Mouse (Mus musculus): Measurements from ENCODE around the gene Ppp1cc. TPM values are rescaled to one million over a fixed set of nuclear protein-coding genes. Genes with fewer than 3 reads are reported as not detected.
"Not testable (repeated sequence)": the region's sequence is repeated elsewhere in the genome, so short reads cannot be mapped to it uniquely, and the experiment has no call there.

Gene Ppp1cc
- polyA plus RNA-seq, 1 experiment, result 52.2 TPM

GRCm38 (mm10) chr5:122136508-122137408 is 21.3 kb upstream of the Ppp1cc start:
- no peak for TF ChIP-seq FLI1 (IDR thresholded peaks at IDR 0.05; ENCODE audit: low read length)
- TF ChIP-seq GATA1 (IDR thresholded peaks at IDR 0.05; ENCODE audit: borderline replicate concordance, low read length), result no peak
- Histone ChIP-seq H3K27me3 (replicated peaks) (peaks cover 37% of the 10 kb centered on the region), H3K4me1 (peaks cover 23% of the 10 kb centered on the region), H3K4me3 (replicated peaks) (no peak overlapping the region), H3K9me3 (no peaks in the 10 kb centered on the region), H3K36me3 (replicated peaks; ENCODE audit: low read length) (no peaks in the 10 kb centered on the region)

- H3K9me3 ChIP-seq, result no peaks in the 10 kb centered on the region
- H3K36me3 ChIP-seq (replicated peaks; ENCODE audit: low read length), result no peaks in the 10 kb centered on the region
- H3K27me3 ChIP-seq (replicated peaks), result peaks cover 34% of the 10 kb centered on the region
Measured at GRCm38 (mm10) chr5:122138856-122139255, 19.2 kb upstream of the Ppp1cc start.

GRCm38 (mm10) chr5:122139771-122140170 is 18.3 kb upstream of the Ppp1cc start:
- not testable (repeated sequence) for H3K9me3 ChIP-seq

More at GRCm38 (mm10) chr5:122138856-122139255, 19.2 kb upstream of the Ppp1cc start:
- no peak for TF ChIP-seq GATA1 (IDR thresholded peaks at IDR 0.05; ENCODE audit: borderline replicate concordance, low read length)
- TF ChIP-seq FLI1 (IDR thresholded peaks at IDR 0.05; ENCODE audit: low read length), result no peak
- H3K4me3 ChIP-seq (replicated peaks), result no peak overlapping the region
- peaks cover 22% of the 10 kb centered on the region for H3K4me1 ChIP-seq

GRCm38 (mm10) chr5:122140723-122141122 is 17.4 kb upstream of the Ppp1cc start, which contains the start of gene Ccdc63:
TSS of gene Ccdc63 (minus strand) at chr5:122140823.
- Histone ChIP-seq H3K36me3 (replicated peaks; ENCODE audit: low read length) (no peaks in the 10 kb centered on the region), H3K4me3 (replicated peaks) (no peak within 1 kb of the TSS), H3K27me3 (replicated peaks) (peaks cover 27% of the 10 kb centered on the region), H3K9me3 (no peaks in the 10 kb centered on the region), H3K4me1 (peaks cover 33% of the 10 kb centered on the region)
- TF ChIP-seq GATA1 (IDR thresholded peaks at IDR 0.05; ENCODE audit: borderline replicate concordance, low read length), result no peak
- TF ChIP-seq FLI1 (IDR thresholded peaks at IDR 0.05; ENCODE audit: low read length), result no peak

More at GRCm38 (mm10) chr5:122139771-122140170, 18.3 kb upstream of the Ppp1cc start:
- H3K27me3 ChIP-seq (replicated peaks), result peaks cover 32% of the 10 kb centered on the region
- H3K4me1 ChIP-seq, result peaks cover 28% of the 10 kb centered on the region
- H3K36me3 ChIP-seq (replicated peaks; ENCODE audit: low read length); H3K4me3 ChIP-seq (replicated peaks): not testable (repeated sequence)

- Histone ChIP-seq H3K4me3 (replicated peaks) (no peak overlapping the region), H3K9me3 (no peaks in the 10 kb centered on the region), H3K27me3 (replicated peaks) (peaks cover 16% of the 10 kb centered on the region), H3K36me3 (replicated peaks; ENCODE audit: low read length) (no peaks in the 10 kb centered on the region), H3K4me1 (peaks cover 40% of the 10 kb centered on the region)
- no peak for TF ChIP-seq FLI1 (IDR thresholded peaks at IDR 0.05; ENCODE audit: low read length)
- no peak for TF ChIP-seq GATA1 (IDR thresholded peaks at IDR 0.05; ENCODE audit: borderline replicate concordance, low read length)
Measured at GRCm38 (mm10) chr5:122142230-122142992, 15.7 kb upstream of the Ppp1cc start.

- H3K36me3 ChIP-seq (replicated peaks; ENCODE audit: low read length), result no peaks in the 10 kb centered on the region
- no peak for TF ChIP-seq GATA1 (IDR thresholded peaks at IDR 0.05; ENCODE audit: borderline replicate concordance, low read length)
- no peak for TF ChIP-seq FLI1 (IDR thresholded peaks at IDR 0.05; ENCODE audit: low read length)
- H3K4me3 ChIP-seq (replicated peaks), result no peak overlapping the region
- peaks cover 8% of the 10 kb centered on the region for H3K27me3 ChIP-seq (replicated peaks)
- peaks cover 46% of the 10 kb centered on the region for H3K4me1 ChIP-seq
- H3K9me3 ChIP-seq, result no peaks in the 10 kb centered on the region
Measured at GRCm38 (mm10) chr5:122143543-122143942, 14.5 kb upstream of the Ppp1cc start.

- H3K9me3 ChIP-seq, result no peaks in the 10 kb centered on the region
- TF ChIP-seq GATA1 (IDR thresholded peaks at IDR 0.05; ENCODE audit: borderline replicate concordance, low read length) (no peak), FLI1 (IDR thresholded peaks at IDR 0.05; ENCODE audit: low read length) (no peak)
- peaks cover 55% of the 10 kb centered on the region for H3K4me1 ChIP-seq
- peaks cover 5% of the 10 kb centered on the region for H3K27me3 ChIP-seq (replicated peaks)
- H3K4me3 ChIP-seq (replicated peaks), result peak overlapping the region; percentile 90
- no peaks in the 10 kb centered on the region for H3K36me3 ChIP-seq (replicated peaks; ENCODE audit: low read length)
Measured at GRCm38 (mm10) chr5:122144825-122145224, 13.3 kb upstream of the Ppp1cc start.

GRCm38 (mm10) chr5:122145381-122146055 is 12.6 kb upstream of the Ppp1cc start:
- no peak for TF ChIP-seq FLI1 (IDR thresholded peaks at IDR 0.05; ENCODE audit: low read length)
- TF ChIP-seq GATA1 (IDR thresholded peaks at IDR 0.05; ENCODE audit: borderline replicate concordance, low read length), result no peak
- Histone ChIP-seq H3K9me3 (no peaks in the 10 kb centered on the region), H3K4me3 (replicated peaks) (peak overlapping the region; percentile 90), H3K27me3 (replicated peaks) (peaks cover 5% of the 10 kb centered on the region), H3K4me1 (peaks cover 55% of the 10 kb centered on the region), H3K36me3 (replicated peaks; ENCODE audit: low read length) (no peaks in the 10 kb centered on the region)

GRCm38 (mm10) chr5:122146056-122146580 is 12.0 kb upstream of the Ppp1cc start:
- peak overlapping the region; percentile 90 for H3K4me3 ChIP-seq (replicated peaks)
- TF ChIP-seq FLI1 (IDR thresholded peaks at IDR 0.05; ENCODE audit: low read length) (no peak), GATA1 (IDR thresholded peaks at IDR 0.05; ENCODE audit: borderline replicate concordance, low read length) (no peak)
- peaks cover 3% of the 10 kb centered on the region for H3K27me3 ChIP-seq (replicated peaks)
- no peaks in the 10 kb centered on the region for H3K9me3 ChIP-seq
- H3K4me1 ChIP-seq, result peaks cover 57% of the 10 kb centered on the region
- no peaks in the 10 kb centered on the region for H3K36me3 ChIP-seq (replicated peaks; ENCODE audit: low read length)

Measured in megakaryocyte, embryonic 14.5 days (primary cell).